Mouse (Mus musculus): Measurements from ENCODE around the gene Arhgef33.

Arhgef33 gene

DNA sequence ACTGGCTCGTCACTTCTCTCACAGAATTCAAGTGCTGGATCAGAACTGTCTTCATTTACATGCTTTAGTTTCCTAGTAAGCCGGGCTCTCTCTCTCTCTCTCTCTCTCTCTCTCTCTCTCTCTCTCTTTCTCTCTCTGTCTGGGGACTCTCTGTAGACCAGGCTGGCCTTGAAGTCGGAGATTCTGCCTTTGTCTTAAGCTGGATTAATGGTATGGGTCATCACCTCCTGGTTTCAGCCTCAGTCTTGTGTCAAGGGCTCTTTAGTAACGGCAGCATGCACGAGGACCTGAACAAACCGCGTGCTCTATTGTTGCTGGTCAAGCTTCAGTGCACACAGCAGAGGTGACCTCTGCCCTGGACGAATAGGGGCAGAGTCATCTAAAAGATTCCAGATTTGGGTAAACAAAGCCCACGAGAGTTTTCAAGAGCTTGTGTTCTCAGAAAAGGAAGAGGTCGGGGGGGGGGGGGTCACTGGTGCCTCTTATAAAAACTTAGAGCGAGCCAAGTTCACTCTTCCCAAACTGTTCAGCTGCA, 39.5 kb downstream of the Arhgef33 start:
- DNase-seq (ENCODE audit: low spot score in 2 of 2), result no peak

DNA sequence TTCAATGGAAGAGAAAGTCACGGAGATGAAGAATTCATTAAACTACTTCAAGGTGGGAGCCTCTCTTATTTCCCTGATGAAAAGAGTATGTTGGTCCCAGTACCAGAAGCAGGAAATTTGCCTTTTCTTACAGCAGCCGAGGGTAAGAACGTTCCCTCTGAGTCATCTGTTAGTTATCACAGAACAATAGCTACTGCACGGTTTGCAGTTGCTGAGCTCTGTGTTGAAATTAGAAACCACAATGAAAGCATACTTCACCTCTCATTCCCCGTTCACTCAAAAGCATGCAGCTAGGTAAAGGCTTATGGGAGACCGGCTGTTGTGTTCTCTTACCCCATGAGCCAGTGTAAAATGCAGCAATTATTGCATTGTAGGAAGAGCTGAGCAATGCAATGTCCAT, 40.0 kb downstream of the Arhgef33 start:
- DNase-seq (ENCODE audit: low spot score in 2 of 2), result no peak

DNA sequence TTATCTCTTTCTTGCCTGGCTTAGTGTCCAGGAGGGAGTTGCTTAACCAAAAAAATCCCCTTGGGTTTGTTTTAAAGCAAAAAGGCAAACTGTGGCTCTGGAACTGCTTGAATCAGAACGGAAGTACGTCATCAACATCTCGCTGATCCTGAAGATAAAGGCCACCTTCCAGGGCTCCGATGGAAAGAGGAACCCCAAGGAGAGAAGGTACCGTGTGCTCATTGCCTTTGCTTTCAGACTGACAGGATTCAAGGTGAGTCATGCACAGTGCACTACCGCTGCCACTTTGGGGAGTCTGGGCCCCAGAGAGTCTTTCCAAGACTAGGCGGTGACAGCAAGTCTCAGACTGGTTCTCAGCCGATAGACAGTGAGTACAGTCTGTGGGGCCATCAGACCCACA, 53.0 kb downstream of the Arhgef33 start:
- DNase-seq (ENCODE audit: low spot score in 2 of 2), result no peak

DNA sequence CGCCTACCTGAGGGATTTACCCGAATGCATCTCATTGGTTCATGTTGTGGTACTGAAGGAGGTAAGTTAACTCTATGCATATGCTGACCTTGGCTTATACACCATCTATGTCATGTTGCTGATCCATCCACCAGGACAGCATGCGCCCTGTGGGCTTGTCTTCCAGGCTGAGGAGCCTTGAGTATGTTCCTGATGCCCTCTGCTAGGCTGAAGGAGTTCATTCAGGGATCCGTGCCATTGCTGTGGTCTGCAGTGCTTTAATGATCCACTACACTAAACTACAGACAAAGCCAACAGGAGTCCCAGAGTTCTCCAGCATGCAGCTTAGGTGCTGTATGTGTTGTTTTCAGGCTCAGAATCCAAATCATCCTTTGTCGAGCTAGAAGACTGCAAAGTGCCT, 60.1 kb downstream of the Arhgef33 start:
- DNase-seq (ENCODE audit: low spot score in 2 of 2), result no peak

DNA sequence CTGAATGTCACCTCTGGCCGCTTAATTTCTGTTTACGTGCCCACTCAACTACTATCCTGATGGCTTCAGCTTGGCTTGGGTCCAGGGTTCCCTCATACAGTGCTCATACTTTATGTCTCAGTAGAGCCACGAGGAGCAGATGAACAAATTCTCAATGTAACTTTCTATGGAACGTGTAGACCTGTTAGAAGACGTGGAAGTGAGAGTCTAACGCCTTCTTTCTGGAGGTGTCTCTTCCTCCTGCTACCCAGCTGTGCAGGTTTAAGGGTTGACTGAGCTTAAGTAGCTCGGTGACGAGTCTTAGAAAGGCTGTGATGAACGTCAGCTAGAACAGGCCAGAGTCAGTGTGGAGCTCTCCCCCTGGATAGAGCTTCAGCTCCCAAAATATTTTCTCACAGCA, 61.4 kb downstream of the Arhgef33 start:
- DNase-seq (ENCODE audit: low spot score in 2 of 2), result no peak

DNA sequence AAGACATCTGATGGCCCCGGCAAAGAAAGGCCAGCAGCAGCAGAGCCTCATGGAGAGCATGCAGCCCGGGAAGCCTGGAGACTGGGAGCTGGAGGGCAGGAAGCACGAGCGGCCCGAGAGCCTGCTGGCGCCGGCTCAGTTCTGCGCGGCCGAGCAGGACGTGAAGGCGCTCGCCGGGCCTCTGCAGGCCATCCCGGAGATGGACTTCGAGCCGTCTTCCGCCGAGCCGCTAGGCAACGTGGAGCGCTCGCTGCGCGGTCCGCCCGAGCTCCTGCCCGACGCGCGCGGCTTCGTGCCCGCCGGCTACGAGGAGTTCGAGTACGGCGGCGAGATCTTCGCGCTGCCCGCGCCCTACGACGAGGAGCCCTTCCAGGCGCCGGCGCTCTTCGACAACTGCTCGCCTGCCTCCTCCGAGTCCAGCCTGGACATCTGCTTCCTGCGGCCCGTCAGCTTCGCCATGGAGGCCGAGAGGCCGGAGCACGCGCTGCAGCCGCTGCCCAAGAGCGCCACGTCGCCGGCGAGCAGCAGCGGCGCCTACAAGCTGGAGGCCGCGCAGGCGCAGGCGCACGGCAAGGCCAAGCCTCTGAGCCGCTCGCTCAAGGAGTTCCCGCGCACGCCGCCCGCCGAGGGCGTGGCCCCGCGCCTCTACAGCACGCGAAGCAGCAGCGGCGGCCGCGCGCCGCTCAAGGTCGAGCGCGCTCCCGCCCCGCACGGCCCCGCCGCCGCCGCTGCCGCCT, 66.0 kb downstream of the Arhgef33 start, which contains the start of gene Gm10190:
Gene Gm10190 (minus strand): TSS at position 553 of the 737 bp plus-strand sequence.
- DNase-seq (ENCODE audit: low spot score in 2 of 2), result peak; percentile 78 to 87

DNA sequence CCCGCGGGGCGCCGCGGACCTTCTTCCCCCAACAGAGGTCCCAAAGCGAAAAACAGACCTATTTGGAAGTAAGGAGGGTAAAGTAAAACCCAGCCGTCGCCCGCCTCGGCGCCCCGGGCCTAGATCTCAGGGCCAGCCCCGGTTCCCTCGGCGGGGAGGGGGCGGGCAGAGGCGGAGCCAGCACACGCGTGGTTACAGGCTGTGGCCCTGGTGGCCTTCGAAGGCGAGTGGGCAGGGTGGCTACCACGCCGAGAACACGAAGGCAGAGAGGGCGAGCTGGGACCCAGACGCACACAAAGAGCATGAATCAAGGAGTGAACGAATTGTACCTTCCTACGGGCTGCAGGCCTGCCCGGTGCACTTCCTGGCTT, 66.5 kb downstream of the Arhgef33 start:
- no peak for DNase-seq (ENCODE audit: low spot score in 2 of 2)

DNA sequence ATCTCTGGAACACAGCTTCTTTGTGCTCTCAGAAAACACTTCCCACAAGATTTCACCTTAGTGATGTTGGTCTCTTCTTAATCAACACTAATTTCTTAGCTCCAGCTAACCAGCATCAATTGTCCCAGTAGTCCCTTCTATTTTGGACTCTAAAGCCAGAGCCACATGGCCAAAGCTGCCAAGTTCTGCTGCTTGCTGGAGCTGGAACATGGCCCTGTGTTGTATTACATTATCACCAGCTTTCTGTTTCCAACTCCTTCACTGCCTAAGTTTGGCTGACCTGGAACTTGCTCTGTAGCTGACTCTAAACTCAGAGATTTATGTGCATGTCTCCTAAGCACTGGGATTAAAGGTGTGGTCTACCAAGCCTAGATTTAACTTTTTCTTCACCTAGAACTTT, 71.2 kb downstream of the Arhgef33 start:
- peak in 1 of 2 experiments; percentile 5 for DNase-seq (ENCODE audit: low spot score in 2 of 2)

DNA sequence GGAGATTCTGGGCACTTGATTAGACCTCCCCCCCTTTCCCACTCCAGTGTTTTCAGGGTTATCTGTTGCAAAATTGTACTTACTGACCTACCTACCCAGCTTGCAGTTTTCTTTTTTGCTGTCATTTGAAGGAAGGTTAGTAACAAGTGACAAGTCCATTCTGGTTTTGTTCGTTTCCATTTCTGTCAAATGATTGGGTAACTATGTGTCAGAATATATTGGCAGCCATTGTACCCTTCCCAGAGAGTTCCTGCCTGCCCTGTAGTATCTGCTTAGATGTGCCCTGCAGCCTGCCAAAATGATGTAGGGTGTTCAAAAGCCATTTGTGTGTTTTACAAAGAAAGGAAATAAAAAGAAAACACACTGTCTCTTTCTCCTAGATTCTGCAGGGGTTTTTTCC, 78.5 kb downstream of the Arhgef33 start:
- DNase-seq (ENCODE audit: low spot score in 2 of 2), result no peak

DNA sequence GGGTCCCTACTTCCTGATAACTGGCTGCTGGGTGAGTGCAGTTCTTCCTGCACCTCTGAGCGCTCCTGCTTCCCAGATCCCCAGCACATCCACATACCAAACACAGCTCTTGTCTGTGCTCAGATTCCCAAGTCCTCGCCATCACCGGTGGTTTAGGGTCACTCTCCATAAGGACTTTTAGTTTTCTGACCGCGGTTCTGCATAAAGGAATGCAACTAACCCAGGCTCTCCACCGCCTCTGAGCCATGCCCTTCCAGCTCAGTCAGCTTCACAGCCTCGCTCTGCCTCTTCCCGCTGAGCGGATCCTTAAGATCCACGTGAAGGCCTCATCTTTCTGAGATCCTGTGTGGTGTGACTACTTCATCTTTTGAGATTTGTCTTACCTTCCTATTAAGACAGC, 82.8 kb downstream of the Arhgef33 start:
- DNase-seq (ENCODE audit: low spot score in 2 of 2), result no peak

DNA sequence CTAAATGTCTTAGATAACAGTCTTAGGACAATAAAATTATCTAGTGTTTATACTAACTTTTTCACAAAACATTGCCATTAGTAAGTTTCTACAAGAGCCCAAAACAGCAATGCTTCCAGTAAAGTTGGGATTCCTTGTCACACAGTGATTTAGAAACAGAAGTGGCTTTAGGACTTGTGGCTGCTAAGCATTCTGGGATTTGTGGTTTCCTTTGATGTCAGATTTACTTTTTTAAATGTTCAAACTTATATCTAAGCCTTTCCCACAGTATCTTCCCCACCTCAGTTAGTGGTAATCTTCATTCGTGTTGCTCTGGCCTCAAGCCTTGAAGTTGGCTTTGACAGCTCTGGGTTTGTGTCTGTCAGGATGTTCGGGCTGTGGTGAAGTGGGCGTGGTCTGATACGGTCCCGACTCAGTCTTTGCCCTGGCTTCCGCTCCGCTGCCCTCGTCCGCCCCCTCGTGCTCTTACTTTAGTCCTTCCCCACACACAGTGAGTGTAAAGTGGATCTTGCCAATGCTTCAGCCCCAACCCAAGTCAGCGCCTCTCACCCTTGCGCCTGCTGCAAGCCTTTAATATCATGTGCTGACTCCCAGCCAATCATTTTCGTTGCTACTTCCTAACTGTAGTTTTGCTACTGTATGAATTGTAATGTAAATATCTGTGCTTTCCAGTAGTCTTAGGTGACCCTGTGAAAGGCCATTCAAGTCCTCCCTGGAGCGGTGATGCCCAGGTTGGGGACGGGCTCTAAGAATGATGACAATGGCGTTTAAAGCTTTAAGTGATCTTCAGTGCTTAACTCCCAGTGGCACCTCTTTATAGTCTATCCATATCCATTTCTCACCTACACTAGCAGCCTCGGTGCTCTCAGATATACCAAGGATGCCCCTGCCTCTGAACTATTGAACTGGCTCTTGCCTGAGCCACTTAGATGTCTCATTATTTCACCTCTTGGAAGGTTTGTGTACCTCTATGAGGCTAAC, 84.5 kb downstream of the Arhgef33 start:
- peak; percentile 9 to 39 for DNase-seq (ENCODE audit: low spot score in 2 of 2)

DNA sequence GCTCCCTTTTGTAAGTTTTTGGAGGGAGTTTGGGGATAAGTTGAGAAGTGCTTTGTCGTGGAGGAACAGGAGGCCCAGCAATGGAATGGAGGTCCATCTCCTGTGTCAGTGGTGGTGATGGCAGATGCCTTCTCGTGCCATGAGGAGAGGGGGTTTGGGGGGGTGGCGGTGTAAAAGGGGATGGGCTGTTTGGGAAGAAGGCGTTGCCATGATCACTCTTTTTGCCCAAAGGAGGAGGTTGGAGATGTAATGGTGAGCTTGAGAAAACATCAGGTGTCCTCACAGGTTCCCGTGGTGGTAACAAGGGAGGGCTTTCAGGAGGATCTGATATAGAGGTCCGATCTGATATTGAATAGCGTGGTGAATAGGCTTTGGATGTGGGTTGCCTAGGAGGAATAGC, 91.0 kb downstream of the Arhgef33 start:
- no peak for DNase-seq (ENCODE audit: low spot score in 2 of 2)

DNA sequence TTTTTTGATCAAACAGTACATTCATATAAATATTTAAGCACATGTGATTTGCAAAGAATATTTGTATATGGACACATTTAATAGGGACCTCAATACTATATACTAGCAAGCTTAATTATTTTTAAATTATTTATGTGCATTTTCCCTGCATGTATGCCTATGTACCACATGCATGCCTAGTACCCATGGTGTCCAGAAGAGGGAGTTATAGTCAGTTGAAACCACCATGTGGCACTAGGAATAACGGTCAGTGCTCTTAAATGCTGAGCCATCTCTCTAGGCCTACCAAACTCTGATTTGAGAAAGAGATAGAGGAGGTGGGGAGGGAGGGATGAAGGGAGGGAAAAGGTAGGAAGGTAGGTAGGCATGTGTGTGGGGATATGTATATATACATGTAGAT, 104.0 kb downstream of the Arhgef33 start:
- no peak for DNase-seq (ENCODE audit: low spot score in 2 of 2)

DNA sequence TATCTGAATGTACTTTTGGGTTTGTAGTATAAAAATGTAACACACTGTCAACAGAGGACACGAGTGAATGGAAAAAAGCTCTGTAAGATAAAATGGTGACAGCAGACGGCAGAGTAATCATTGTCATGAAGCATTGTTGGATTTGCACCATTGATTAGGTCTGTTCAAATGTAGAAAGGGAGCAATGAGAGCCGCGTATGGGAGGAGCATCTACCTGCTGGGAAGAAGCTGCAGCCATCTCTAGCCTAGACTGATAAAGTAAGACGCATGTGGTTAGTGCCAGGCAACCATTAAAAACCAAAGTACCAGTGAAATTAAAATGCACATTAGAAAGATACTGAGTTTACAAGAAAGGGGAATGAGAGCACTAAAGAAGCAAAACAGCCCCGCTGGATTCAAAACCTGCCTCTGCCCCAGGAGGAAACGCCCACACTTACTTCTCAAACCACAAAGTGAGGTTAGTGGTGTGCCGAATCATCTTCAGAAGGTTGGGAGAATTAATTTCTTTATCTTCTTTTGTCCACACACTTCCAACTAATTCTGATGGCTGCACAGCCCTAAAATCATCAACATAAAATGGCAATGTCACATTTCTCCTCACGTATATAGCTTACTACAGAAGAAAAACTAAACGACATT, 111.5 kb downstream of the Arhgef33 start:
- no peak for DNase-seq (ENCODE audit: low spot score in 2 of 2)

DNA sequence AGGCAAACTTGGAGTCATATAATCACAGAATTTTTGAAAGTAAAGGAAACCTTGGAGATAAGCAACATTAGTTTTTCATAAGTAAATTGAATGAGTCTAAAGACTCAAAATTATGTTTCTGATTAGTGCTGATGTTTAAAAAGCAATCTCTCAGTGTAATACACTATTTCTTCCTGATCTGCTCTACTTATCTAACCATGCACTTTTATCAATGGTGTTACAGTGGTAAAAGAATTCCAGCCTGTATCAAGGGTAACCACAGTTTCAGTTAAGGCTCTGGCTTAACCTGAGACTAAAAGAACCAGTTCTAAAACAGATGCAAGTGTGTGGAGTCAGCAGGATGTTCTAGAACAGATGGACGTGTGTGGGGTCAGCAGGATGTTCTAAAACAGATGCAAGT, 113.8 kb downstream of the Arhgef33 start:
- DNase-seq (ENCODE audit: low spot score in 2 of 2), result no peak

DNA sequence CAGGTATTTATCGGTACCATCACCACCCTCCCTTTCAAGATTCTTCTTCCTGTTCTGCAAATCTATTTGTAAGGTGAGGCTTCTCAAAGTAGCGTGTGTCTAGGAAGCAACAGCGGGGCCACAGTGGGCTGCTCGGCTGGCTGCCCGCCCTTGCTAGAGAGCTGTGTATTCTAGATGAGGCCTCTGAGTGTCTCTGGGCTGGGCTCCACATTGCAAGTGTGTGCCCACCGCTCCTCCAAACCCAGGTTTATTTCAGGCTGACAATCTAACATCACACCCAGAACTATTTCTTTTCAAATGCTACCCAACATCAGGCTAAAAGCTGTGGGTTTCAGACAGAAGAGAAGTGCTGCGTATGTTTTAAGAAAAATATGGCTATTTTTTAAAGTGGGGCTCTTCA, 119.0 kb downstream of the Arhgef33 start:
- no peak for DNase-seq (ENCODE audit: low spot score in 2 of 2)

DNA sequence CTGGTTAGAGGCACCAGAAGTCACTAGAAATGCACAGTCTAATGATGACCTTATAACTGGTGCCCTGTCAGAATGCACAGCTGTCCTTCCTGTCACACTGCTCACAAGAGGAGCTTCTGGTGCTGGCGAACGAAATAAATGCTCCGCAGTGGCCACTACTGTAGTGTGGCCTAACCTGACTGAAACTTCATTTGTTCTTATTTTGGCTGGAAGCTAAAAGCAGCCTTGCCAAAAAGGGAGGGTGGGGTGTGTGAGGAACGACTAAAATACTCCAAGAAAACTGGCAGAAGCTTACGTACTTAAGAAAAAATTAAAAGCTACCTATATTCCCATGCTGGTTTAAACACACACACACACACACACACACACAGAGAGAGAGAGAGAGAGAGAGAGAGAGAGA, 119.7 kb downstream of the Arhgef33 start:
- DNase-seq (ENCODE audit: low spot score in 2 of 2), result no peak

DNA sequence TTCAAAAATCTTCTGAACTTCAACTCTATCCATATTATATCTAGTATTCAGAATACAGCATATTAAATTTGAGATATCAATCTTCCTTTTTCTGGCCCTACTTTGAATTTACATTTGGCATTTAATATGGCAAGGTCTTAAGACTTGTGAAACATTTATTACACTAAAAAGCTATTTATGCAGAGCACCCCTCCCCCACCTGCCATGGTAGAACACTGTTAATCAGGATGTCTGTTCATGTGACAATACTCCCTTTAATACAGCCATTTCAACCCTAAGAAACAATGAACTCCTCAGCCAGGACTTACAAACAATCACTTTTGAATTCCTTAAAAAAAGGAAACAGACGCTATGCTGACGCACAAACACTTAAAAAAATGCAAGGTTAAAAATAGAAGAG, 120.8 kb downstream of the Arhgef33 start:
- no peak for DNase-seq (ENCODE audit: low spot score in 2 of 2)

DNA sequence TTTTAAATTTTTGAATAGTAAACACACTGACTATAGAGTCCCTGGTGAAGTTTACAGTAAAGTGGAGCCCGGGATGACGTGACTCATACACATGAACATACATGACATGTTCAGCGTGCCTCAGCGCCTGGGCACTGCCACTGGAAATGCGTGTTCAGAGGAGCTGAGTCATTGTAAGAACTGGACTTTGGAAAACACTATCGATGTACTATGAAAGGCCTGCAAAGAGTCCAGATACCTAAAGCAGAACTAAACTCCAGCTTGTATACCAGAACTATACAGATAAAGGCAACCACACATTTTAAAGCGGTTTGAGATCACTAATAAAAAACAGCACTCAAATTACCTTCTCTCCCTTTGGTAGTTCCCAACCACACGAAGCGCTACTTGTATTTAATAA, 124.8 kb downstream of the Arhgef33 start:
- DNase-seq (ENCODE audit: low spot score in 2 of 2), result no peak

DNA sequence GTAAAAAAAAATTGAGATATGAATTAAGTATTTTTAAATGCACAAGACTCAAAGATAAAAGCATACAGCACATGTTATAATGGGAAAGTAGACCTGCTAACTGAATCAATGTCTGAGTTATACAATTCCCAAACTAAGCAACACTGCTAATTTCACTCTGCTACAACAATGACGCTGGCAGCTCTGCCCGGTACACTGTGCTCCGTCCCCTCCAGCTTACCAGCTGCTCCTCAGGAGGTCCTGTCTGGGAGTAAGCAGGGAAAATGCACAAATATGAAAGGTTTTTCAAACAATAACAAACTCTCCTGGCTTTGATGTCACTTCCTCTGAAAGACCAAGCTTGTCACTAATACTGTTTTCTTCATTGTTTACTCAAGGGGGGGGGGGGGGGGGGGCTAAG, 127.2 kb downstream of the Arhgef33 start:
- no peak for DNase-seq (ENCODE audit: low spot score in 2 of 2)

DNA sequence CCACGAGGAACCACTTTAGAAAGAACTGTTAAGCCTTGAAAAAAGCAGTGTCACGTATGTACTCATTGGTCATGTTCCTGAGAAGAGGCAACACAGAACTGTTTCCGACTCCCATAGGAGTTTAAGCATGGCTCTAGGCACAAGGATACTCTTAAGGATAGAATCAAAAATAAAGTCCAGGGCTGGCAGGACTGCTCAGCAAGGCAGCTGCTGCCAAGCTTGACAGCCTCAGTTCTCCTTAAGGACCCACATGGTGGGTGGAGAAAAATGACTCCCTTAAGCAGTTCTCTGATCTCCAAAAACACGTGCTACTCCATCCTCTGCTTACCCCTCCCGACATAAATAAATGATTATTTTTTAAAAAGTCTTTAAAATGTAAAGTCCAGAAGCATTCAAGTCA, 128.5 kb downstream of the Arhgef33 start:
- DNase-seq (ENCODE audit: low spot score in 2 of 2), result no peak

DNA sequence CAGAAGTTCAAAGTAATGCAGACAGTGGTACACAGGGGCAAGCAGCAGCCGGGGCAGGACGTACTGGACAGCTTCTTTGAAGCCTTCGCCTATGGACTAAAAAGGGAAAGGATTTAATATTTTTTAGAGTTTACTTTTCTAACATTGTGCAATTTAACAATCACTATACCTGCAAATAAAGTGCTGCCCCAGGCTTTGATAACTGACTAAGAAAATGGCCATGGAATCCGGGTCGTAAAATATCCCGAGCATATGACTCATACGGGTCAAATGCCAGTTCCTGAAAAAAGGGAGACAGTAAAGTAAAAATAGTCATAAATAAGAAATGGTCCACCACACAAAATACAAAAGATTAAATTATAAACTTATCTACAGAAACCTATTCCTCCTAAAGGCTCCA, 138.2 kb downstream of the Arhgef33 start:
- no peak for DNase-seq (ENCODE audit: low spot score in 2 of 2)
